Mouse (Mus musculus): ENCODE measurements around the gene Zfp740. TPM values are rescaled to one million over a fixed set of nuclear protein-coding genes. Genes with fewer than 3 reads are reported as not detected.

The Zfp740 gene
- polyA plus RNA-seq, 1 experiment = not detected

DNA sequence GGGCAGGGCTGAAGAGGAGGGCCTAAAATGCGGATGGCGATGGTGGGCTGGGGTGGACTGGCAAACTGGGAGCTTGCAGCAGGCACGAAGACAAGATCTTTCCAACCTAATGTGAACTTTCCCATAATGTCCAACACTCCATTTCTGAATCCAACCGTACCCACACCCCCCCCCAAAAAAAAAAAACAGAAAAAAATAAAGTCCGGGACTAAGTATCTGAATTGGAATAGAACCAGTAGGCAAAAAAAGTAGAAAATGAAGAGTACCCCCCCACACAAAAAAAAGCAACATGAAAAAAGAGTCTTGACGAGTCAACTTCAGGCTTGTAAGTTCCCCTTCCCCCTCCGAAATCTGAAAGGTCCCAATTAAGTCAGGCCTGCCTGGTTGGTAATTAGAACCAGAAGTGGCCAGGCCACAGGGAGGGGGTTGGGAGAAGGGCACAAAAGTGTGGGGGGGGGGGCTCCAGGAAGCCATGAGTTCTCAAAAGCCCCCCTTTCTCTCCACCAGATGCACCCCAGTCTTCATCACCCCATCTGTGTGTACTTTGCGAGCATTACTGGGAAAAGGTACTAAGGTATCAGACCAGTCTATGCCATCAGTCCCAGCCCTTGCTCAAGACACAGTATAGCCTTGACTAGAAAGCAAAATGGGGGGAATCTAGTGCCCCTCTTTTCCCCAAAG lies 45.2 kb downstream of the Zfp740 start:
- WGBS = 23% methylated on average over 8 of the region's 8 CpGs
- Histone ChIP-seq H3K27ac (ENCODE audit: insufficient read depth, low read depth, low read length) (no peak overlapping the region; the same call in 1 of the 2 replicates), H3K4me1 (ENCODE audit: control insufficient read depth, insufficient read depth, low read length) (peaks cover 34% of the 10 kb centered on the region), H3K4me3 (ENCODE audit: insufficient read depth, low read depth, low read length) (peak overlapping the region; percentile 73)
- TF ChIP-seq POLR2A (IDR thresholded peaks at IDR 0.05; ENCODE audit: insufficient read depth, low read depth, low read length) (no peak), CTCF (IDR thresholded peaks at IDR 0.05; ENCODE audit: insufficient read depth, low read depth, low read length) (no peak)

DNA sequence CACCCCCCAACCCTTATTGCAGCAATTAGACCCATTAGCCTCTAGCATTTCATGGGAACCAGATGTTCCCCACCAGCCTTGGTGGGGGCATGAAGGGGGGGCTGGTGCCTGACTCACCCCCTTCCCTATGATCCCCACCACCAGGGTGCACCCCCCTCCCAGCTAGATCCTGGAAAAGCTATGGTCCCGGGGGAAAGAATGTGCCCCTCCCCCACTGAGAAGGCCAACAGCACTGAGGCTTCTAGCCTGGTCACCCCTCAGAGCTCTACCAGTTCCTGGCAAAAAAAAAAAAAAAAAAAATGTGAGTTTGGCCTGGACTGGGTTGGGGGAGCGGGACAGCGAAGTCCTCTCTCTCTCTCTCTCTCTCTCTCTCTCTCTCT lies 45.8 kb downstream of the Zfp740 start:
- TF ChIP-seq POLR2A (IDR thresholded peaks at IDR 0.05; ENCODE audit: insufficient read depth, low read depth, low read length) = no peak
- no peak for TF ChIP-seq CTCF (IDR thresholded peaks at IDR 0.05; ENCODE audit: insufficient read depth, low read depth, low read length)
- H3K27ac ChIP-seq (ENCODE audit: insufficient read depth, low read depth, low read length) = no peak overlapping the region; the same call in 1 of the 2 replicates
- 25% methylated on average over 3 of the region's 3 CpGs for whole genome bisulfite sequencing
- H3K4me3 ChIP-seq (ENCODE audit: insufficient read depth, low read depth, low read length) = no peak overlapping the region
- peaks cover 28% of the 10 kb centered on the region for H3K4me1 ChIP-seq (ENCODE audit: control insufficient read depth, insufficient read depth, low read length)

DNA sequence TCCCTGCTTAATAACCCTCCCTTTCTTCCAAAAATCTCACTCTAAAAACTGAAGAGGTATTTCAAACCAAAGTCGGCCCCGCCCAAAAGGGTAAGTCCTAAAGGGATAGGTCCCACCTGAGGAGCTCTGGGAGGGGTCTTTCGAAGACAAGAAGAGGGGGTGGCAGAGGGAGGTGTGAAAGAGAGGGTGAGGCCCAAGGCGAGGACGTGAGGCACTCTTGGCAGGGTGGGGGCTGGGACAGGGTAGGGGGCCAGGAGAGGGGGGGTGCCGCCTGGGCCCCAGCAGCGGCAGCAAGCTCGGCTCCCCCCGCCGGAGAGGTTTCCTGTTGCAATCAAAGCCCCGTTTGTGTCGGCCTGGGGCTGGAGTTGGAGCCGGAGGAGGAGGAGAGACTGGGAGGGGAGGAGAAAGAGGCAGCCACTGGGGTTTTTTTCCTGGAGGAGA lies 46.2 kb downstream of the Zfp740 start:
- WGBS = 14% methylated on average over 13 of the region's 13 CpGs
- 0 out of 2 replicates have a peak overlapping the region, but pooled peaks have one; percentile 16 for H3K27ac ChIP-seq (ENCODE audit: insufficient read depth, low read depth, low read length)

DNA sequence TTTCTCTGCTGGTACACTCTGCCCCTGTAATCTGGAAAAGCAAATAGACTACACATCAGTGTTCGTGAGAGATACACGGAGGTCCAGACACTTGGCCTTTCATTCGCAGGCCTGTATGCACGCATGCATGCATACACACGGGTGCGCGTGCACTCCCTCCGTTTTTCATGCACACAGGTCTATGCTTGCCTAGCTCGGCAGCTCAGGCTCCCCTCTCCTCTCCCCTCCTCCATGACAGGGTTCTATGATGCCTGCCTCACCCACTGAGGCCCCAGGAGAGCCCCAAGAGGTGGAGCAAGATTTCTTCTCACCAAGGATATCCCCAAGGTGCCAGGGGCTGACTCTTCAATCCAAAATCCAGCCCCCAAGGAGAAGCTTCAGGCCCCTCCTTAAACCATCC lies 46.9 kb downstream of the Zfp740 start:
- Histone ChIP-seq H3K27ac (ENCODE audit: insufficient read depth, low read depth, low read length) (peak overlapping the region; percentile 16; the same call in 1 of the 2 replicates), H3K4me1 (ENCODE audit: control insufficient read depth, insufficient read depth, low read length) (peaks cover 23% of the 10 kb centered on the region), H3K4me3 (ENCODE audit: insufficient read depth, low read depth, low read length) (no peak overlapping the region)
- no peak for TF ChIP-seq POLR2A (IDR thresholded peaks at IDR 0.05; ENCODE audit: insufficient read depth, low read depth, low read length)
- no peak for TF ChIP-seq CTCF (IDR thresholded peaks at IDR 0.05; ENCODE audit: insufficient read depth, low read depth, low read length)
- whole genome bisulfite sequencing = 75% methylated on average over 9 of the region's 9 CpGs

More for the DNA sequence above, 46.2 kb downstream of the Zfp740 start:
- TF ChIP-seq CTCF (IDR thresholded peaks at IDR 0.05; ENCODE audit: insufficient read depth, low read depth, low read length) = no peak
- TF ChIP-seq POLR2A (IDR thresholded peaks at IDR 0.05; ENCODE audit: insufficient read depth, low read depth, low read length) = no peak
- H3K4me3 ChIP-seq (ENCODE audit: insufficient read depth, low read depth, low read length) = no peak overlapping the region
- peaks cover 27% of the 10 kb centered on the region for H3K4me1 ChIP-seq (ENCODE audit: control insufficient read depth, insufficient read depth, low read length)

DNA sequence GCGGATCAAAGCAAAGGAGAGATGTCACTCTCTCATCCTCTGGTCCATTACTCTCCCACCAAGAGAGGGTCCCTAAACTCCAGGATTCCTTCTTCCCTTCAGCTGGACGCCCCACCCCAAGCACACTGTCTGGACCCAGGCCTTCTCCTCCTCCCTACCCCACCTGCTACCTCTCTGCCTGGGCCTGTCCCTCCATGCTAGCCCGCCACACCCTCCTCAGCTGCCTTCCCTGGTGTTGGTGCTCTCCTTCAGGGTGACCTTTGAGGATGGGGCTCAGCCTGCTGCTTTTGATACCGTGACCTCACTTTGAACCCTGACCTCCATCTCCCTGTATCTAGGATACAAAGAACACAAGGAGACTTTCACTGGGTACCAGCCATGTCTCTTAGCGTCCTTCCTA lies 47.5 kb downstream of the Zfp740 start:
- 85% methylated on average over 5 of the region's 5 CpGs for WGBS
- TF ChIP-seq CTCF (IDR thresholded peaks at IDR 0.05; ENCODE audit: insufficient read depth, low read depth, low read length) (no peak), POLR2A (IDR thresholded peaks at IDR 0.05; ENCODE audit: insufficient read depth, low read depth, low read length) (no peak)
- Histone ChIP-seq H3K4me3 (ENCODE audit: insufficient read depth, low read depth, low read length) (no peak overlapping the region), H3K27ac (ENCODE audit: insufficient read depth, low read depth, low read length) (no peak overlapping the region), H3K4me1 (ENCODE audit: control insufficient read depth, insufficient read depth, low read length) (peaks cover 24% of the 10 kb centered on the region)

DNA sequence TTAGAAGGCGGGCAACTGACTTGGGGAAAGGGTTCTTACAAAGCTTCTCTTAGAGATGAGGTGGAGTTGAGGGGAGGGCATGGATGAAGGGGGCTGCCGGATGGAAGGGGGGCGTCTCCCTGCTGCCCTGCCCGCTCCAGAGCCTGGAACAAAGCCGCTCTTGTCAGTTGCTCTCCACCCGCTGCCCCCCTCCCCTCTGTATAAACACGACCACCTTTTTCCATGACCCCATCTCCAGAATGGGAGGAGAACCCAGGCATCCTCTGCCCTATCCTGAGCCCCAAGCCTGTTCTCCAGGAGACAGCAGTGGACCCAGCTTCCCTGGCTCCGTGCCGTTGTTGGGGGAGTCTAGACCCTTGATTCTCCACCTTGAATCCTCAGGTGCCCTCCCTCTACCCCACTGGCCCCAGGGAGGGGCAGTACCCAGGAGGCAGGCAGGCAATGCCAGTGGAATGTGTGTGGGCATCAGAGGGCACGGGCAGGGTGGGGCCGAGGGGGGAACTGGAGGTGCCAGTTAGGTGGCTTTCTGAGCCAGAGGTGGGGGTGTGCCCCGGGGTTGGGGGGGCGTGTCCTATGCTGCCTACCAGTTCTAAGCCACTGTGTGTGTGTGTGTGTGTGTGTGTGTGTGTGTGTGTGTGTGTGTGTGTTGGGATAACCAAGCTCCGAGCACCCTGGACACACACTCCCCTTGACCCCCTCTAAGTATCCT lies 52.7 kb downstream of the Zfp740 start:
- Histone ChIP-seq H3K4me3 (ENCODE audit: insufficient read depth, low read depth, low read length) (no peak overlapping the region), H3K27ac (ENCODE audit: insufficient read depth, low read depth, low read length) (no peak overlapping the region), H3K4me1 (ENCODE audit: control insufficient read depth, insufficient read depth, low read length) (peaks cover 21% of the 10 kb centered on the region)
- WGBS = 58% methylated on average over 13 of the region's 14 CpGs
- TF ChIP-seq POLR2A (IDR thresholded peaks at IDR 0.05; ENCODE audit: insufficient read depth, low read depth, low read length) = no peak
- no peak for TF ChIP-seq CTCF (IDR thresholded peaks at IDR 0.05; ENCODE audit: insufficient read depth, low read depth, low read length)

DNA sequence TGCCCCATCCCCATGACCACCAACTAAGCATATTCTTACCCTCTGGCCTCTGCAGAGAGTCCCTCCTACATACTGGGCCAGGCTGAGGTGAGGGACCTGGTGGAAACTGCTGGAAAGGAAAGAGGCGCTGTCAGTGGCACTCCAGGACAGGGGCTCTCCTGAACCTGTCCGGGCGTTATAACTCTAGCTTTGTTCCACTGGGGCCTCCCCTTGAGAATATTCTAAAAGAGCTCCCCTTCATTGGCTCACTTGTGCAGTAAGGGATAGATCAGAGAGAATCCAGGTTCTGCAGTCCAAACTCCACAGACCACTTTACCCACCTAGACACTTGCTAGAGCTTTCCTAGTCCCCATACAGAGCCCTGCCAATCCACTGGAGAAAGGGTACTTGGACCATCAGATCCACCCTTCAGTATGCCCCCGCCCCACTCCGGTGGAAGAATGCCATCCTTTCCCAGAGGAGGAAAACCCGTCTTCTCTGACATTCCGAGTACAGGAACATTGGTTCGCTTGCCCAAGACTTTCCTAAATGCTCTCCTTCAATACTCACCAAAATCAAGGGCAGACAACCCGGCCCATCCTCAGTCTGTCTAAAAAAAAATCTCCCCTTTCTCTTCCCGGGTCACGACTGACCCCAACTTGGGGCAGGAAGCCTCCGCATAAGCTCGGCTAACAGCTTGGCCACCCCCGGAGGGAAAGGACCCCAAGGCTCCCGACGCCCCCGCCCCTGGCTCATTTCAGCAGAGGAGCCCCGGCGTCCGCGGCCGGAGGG lies 53.6 kb downstream of the Zfp740 start:
- H3K4me3 ChIP-seq (ENCODE audit: insufficient read depth, low read depth, low read length) = peak overlapping the region; percentile 70
- 16% methylated on average over 22 of the region's 22 CpGs for WGBS
- TF ChIP-seq POLR2A (IDR thresholded peaks at IDR 0.05; ENCODE audit: insufficient read depth, low read depth, low read length) (no peak), CTCF (IDR thresholded peaks at IDR 0.05; ENCODE audit: insufficient read depth, low read depth, low read length) (no peak)
- no peak overlapping the region for H3K27ac ChIP-seq (ENCODE audit: insufficient read depth, low read depth, low read length)
- H3K4me1 ChIP-seq (ENCODE audit: control insufficient read depth, insufficient read depth, low read length) = peaks cover 21% of the 10 kb centered on the region

DNA sequence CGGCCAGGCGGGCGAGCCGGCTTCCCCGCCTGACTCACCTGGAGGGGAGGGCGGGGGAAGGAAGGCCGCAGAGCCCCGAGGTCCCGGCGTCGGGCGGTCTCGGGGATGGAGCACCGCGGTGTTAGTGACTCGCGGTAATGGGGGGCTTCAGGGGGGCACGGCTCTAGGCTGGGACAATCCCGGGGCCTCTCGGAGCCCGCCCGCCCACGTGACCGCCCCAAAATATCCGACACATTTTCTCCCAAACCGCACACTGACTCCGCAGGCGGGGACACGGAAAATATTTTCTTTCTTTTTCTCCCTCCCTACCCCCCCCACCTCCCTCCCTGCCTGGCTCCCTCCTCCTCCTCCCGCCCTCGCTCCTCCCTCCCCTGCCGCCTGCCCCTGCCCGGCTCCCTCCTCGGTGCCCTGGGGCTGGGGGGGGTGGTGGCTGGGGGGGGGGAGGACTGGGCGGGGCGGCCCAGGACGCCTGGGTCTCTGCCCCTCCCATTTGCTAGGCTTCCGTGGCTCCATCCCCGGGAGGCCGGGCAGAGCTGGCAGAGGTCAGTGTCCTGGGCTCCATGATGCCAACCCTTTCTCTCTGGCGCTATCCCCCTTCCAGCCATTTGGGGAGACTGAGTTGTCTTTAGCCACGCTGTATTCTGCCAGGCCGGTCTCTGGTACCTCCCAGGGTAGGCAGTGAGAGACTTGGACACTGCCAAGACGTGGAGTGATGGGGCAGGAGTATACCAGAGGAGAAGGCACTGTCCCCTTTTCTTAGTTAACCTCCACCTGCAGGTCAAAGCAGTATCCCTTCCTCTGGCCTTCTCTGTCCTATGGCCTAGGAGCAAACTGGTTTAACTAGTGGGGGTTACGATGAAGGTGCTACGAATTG lies 54.4 kb downstream of the Zfp740 start, which contains the start of gene Rarg:
Rarg (minus strand) TSS at position 316 of the 874 bp plus-strand sequence.
- WGBS = 2% methylated on average over 45 of the region's 46 CpGs
- peaks cover 21% of the 10 kb centered on the region for H3K4me1 ChIP-seq (ENCODE audit: control insufficient read depth, insufficient read depth, low read length)

More for the DNA sequence above, 54.4 kb downstream of the Zfp740 start, which contains the start of gene Rarg:
- TF ChIP-seq CTCF (IDR thresholded peaks at IDR 0.05; ENCODE audit: insufficient read depth, low read depth, low read length) = no peak
- no peak for TF ChIP-seq POLR2A (IDR thresholded peaks at IDR 0.05; ENCODE audit: insufficient read depth, low read depth, low read length)
- Histone ChIP-seq H3K27ac (ENCODE audit: insufficient read depth, low read depth, low read length) (peak within 1 kb of the TSS; percentile 33), H3K4me3 (ENCODE audit: insufficient read depth, low read depth, low read length) (peak within 1 kb of the TSS; percentile 70)

Measured in olfactory bulb, adult 2 months (tissue).